Mouse (Mus musculus) cerebellum, postnatal 10 days (tissue): ENCODE measurements around the gene Abcc2.

Experiments used
- DNase-seq, 2 experiments: peaks; one replicate each; pipeline ENCODE4 v3.0.0; 2021; ENCODE audit warnings: mixed read lengths in 2 of 2

Gene Abcc2

DNA sequence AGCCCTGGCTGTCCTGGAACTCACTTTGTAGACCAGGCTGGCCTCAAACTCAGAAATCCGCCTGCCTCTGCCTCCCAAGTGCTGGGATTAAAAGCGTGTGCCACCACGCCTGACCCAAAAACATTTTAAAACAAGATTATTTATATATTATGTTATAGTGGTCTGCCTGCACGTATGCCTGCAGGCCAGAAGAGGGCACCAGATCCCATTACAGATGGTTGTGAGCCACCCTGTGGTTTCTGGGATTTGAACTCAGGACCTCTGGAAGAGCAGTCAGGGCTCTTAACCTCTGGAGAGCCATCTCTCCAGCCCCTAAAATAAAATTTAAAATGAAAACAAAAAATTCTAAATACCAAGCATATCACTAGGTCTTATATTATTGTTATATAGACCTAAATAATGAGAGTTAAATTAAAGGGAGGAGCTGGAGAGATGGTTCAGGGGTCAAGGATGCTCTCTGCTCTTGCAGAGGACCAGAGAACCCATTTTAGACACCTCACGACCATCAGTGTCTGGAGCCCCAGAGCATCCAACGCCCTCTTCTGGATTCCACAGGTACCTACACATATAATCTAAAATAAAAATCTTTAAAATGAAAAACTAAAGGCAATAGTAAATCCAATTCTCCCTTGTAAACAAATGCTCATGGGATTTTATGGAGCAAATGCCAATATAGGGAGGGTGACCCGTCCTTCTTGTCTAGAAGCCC is 71.0 kb downstream of the Abcc2 start:
- DNase-seq: peak in 1 of 2 experiments; percentile 23

DNA sequence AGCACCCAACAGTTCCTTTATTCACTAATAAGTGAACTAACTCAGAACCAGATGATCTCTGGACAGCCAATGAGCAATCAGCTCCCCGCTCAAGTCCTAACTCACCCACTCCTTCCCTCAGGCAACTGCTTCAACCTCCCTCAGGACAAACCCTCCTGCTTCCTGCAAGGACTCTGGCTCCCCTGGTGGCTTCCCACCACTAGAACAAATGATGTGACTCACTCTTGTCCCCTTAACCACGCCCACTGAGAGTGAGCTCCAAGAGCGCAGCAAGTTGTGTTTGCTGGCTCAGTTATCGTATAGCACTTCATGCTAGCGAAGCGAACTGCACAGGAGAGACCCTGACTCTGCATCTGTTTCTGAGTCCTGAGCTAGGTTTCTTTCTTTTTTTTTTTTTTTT is 75.4 kb downstream of the Abcc2 start:
- no peak for DNase-seq

DNA sequence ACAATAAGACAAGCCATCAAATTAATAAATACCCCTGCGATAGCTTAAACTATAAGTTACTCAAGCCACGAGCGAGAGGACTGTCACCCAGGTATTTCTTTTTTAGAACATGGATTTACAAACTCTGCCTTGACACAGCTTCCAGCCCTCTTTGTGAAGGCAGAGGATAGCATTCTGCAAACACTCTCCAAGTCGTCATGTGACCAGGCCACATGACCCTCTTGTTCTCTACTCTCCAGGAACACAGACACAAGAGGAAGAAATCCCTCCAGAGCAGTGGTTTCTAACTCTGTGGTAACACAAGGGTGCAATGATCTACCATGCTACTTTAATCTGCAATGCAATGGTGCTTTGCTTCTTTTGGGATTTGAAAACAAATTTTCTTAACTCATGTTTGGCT is 88.4 kb downstream of the Abcc2 start:
- no peak for DNase-seq

DNA sequence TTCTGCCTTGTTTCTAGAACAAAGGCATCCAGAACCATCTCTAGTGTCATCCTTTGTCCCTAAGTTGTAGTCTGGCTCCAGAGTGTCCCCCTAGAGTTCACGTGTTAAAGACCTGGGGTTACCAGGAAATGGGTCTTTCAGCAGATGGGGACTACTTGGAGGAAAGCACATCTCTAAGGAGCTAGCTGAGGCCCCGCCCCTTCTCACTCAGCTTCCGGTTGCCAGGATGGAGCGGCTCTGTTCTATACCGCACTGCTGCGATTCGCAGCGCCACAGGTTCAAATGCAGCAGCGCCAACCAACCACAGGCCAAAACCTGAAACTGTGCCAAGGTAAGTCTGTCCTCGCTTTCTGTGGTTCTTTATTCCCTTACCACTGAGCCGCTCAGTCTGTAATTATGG is 92.4 kb downstream of the Abcc2 start:
- no peak for DNase-seq

DNA sequence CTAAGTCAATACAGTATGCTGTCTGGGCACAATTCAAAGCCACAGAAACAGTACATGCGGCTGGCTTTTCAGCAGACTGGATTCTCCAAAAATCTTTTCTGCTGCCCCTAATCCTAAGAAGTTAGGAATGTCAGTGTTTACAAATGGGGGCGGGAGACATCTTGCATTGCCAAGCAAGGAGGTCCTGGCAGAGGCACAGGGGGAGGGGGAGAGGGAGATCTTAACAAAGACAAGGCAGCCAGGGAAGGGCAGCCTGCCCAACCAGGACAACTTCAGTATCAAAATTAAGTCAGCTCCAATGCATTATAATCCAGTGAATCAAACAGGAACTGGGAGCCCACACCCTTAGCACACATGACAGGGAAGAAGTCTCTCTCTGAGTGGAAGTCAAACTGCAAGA is 94.0 kb downstream of the Abcc2 start:
- peak; percentile 63 to 79 for DNase-seq

DNA sequence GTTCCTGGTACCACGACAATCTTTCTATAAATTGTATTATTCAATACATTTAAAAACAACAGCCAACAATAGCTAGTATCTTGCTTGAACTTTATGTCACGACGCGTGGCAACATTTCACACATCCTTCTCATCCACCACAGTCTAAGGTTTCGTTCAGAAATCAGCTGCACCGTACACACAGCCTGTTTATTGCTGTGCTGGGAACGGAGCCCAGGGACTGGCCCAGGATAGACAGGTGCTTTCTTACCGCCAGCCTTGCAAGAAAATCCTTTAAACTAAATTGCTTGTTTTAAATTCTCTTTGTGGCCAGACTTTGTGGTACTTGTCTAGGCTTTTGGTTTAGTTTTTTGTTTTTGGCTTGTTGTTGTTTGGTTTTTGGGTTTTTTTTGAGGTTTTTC is 95.4 kb downstream of the Abcc2 start:
- no peak for DNase-seq

DNA sequence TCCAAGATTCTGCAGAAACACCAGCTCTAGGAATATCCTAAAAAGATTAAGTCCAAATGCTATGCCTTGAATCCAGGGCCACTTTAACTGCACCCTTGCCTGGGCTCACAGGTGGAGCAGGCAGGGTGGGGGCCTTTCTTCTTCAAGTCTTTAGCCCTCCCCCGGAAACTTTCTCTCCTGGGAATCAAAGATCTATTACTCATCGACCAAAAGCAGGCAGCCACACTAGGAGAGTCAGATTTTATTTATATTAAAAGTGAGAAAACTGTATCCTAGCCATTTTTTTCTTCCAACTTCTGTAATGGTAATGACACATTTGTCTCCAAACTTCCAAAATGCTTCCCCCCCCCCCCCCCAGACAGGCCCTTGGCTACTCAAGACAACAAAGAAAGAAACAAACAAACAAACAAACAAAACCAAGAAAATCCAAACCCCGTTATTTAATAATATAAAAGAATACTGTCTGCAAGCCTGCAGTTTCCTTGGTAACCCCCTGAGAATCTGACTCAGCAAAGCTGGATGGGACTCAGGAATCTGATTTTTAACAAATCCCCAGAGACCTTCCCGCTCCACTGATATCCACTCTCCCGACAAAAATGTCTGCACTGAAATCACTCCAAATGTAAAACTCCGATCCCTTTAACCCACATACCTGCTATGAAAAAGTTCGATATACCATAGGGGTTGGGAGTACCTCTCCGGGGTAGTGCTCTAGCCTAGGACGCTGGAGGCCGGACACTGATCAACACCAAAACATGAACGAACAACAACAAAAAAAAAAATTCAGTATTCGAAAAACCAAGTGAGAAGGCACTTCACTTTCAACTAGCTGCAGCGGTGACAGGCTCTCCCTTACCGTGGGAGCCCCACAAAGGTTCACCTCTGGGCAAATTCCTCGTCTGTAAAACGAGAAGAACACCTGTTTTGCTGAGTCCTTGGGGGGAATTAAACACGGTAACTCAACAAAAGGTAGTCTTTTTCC is 96.4 kb downstream of the Abcc2 start:
- DNase-seq: peak; percentile 25 to 28

DNA sequence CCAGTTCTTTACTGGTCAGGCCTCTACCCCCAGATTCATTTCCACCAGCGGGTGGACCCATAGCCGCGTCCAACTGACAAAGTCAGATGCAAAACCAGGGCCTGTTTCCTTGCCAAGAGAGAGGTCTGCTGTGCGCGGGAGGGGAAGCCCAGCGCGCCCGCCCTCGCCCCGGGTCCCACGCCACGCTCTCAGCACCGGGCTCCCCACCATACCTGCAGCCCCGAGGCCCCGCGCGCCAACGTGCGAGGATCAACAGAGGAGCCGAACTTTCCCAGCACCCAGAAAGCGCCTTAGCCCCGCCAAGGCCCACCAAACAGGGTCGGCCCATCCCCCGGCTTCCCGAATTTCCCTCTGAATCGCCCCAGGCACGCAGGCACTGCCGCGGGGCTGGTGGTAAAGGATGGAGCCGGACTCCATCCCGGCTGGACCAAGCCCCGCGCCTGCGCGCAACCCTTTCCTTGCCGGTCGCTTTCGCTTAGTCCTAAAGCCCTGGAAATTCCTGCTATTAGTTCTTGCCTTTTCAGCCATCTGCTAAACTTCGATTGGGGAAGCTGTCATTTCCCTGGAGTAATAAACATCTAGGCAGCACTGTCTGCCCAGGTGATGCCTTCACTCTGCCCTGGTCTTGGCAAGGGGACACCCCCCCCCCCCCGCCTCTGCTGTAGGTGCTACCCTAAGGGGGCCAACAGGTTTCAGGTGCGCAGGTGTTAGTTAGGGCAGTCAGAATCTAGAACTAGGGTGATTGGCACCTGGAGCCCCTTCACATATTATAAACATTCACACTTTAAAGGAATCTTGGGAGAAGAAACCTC is 97.6 kb downstream of the Abcc2 start:
- DNase-seq: peak; percentile 91 to 93

DNA sequence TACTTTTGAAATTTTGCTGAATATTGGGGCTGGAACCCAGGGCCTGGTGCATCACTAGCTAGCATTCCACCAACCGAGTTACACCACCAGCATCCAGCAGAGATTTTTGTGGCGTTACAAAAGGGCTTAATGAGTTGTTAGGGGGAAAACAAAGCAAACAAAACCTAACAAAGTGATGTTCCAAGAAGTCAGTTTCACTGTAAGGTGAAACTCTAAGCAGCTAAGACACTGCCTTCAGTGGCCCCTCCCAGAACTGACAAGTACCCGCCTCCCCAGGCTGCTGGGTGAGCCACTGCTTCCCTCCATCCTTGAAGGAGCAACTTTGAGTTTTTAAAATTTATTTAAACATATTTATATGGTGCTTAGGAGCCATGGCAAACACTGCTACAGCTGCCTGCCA is 98.4 kb downstream of the Abcc2 start:
- DNase-seq: no peak

DNA sequence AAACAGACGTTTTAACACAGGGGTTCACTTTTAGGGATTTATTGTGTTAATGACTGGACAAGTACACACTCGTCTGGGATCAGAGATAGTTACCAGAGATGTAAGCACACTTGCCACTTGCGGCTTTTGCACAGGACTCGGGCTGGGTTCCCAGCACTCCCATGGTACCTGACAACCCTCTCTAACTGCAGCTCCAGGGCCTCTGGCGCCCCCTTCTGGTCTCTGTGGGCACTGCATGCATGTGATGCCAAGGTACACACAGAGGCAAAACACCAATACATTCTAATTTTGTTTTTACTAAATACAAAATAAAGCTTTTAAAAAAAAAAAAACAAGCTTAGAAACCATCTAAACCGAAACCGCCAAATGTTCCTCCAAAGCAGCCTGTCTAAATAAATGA is 99.6 kb downstream of the Abcc2 start:
- peak; percentile 32 to 37 for DNase-seq

DNA sequence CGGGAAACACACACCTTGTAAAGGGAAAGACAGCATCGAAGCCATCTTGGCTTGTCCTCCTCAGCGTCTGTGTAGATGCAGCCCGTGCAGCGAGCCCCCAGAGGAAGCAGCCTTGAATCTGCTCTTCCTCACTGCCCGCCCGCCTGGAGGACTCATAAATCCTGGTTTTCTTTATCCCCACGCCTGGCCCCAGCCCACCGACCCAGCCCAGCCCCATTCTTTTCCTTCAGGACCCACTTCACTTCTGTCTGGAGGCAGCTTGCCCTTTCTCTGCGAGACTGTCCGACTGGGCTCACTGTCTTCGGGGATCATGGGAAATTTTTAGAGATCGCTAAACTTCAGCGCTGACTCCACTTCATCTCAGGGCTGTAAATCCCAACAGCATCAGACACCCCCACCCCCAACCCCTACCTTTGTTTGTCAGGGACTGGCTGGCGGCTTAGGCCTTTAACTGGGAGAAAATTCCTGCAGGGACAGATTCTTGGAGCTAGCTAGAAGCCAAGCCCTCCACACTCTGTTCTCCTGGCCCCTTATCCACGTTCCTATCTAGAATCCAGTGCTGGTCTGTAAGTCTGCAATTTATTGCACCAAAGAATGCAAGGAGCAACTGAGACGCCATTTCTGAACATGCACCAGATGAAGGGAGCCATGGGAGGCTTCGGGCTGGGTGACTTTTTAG is 101.0 kb downstream of the Abcc2 start:
- peak; percentile 63 to 70 for DNase-seq

DNA sequence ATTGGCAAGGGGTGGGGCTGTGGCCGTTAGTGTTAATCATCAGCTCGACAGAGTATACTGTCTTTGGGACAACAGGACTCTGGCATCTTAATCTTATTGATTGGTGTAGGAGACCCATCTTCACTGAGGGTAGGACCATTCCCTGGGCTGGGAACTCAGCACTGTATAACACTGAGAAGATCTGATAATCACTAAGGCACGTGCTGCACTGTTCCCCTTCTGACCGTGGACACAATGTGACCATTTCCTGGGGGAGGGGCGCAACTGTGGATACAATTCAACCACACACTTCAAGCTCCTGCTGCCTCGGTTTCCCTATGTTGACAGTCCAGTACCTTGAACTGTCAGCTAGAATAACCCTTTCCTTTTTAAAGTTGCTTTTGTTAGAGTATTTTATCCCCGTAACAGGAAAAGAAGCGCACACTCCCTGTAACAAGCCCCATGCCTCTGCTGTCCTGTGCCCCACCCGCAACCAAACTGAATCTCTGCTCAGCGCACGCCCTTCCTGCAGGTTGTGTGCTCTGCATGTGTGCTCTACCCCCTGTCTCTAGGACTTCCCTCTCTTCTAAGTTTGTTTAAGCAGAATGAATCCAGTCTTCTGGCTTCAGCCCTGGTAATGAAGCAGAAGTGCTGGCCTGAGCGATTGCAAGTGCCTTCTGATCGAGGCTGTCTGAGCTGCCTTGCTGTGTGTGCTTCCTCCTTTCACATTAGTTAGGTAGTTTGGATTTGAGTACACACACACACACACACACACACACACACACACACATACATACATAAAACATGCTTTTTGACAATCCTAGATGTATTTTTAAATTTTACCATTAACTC is 102.9 kb downstream of the Abcc2 start:
- no peak for DNase-seq

DNA sequence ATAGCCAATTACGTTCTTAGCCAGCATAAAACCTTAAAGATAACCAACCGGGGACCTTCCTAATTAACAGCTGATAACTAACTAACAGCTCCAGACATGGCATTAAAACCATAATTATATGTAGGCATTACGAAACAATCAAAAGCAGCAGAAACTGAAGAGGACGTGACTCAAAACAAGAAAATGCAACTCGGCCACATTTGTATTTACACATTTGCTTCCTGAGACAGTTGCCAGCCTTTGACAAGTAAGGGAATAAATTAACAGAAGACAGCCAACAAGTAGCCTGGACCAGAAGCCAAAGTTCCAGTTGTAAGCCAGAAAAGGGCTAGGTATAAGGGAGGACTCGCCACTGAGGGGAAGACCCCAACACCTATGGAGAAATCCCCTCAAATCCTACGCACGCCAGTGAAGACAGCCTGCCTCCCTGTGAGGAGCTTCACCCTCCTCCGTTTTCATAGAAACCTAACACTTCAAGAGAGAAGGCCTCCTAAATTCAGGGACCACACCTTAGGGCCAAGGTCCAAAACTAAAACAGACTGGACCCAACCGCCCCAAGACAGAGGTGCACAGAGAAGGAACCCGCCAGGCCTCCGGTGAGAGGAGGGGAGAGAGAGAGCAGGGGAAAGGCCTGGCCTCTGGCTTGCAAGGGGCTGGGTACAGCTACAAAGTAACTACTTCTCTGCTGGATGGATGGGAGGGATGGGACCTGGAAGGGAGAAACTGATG is 104.5 kb downstream of the Abcc2 start:
- DNase-seq: no peak

DNA sequence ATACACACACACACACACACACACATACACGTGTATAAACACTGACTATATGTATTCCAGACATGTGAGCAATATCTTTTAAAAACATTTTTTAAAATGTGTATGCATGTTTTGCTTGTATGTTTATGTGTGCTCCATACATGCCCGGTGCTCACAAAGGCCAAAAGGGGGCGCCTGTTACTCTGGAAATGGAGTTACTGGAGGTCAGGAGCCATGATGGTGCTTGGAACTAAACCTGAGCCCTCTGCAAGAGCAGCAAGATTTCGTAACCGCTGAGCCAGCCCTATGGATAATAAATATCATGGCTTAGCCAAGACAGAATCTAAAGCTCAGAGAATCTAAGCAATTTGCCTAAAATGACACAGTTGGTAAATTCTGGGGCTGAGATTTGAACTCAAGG is 105.2 kb downstream of the Abcc2 start:
- no peak for DNase-seq

DNA sequence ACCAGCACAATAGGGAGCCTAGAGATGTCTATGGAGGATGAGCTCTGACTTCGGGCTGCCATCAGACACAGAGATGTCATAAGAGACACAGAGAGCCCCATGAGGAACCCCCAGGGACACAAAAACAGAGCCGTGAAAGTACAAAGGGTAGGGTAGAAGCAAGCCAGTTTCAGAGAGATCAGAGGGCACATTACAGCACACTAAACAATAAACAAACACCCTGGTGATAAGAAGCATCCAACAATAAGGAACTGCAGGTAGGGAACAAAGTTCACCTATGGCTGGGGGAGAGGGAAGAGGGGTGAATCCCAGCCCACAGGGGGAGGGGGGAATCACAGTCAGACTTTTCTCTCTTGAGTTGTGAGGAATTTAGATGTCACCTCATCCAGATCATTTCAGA is 105.7 kb downstream of the Abcc2 start:
- DNase-seq: no peak
